In genomic region chr17:33911052-33911812, GRCm38 (mm10) we compare ENCODE assay signal across 17 mouse cellular contexts. TPM values are rescaled to one million over a fixed set of nuclear protein-coding genes. Genes with fewer than 3 reads are reported as not detected.
DNase-seq lines count a peak whose midpoint lies in the region; ATAC-seq and TF ChIP-seq lines count a peak whose summit lies in the region.
"Had no signal": no experiment of that assay in that cellular context is flagged by ENCODE, and none has a peak within 500 bp of the region (broad histone marks: within the 10 kb centered on the region; RNA-seq: fewer than 3 reads in every experiment).

No protein-coding gene starts in this region.

- H3K36me3 ChIP-seq in forebrain, embryonic 10.5 days (replicated peaks), result peaks cover 49% of the 10 kb centered on the region
- H3K36me3 ChIP-seq in forebrain, embryonic 13.5 days (ENCODE audit: poor library complexity, severe bottlenecking), result peaks cover 43% of the 10 kb centered on the region
- peaks cover 30% of the 10 kb centered on the region for H3K36me3 ChIP-seq in kidney, postnatal 0 days (ENCODE audit: insufficient read depth, low read length)
- H3K36me3 ChIP-seq in E14TG2a.4 (ENCODE audit: insufficient read depth, low read length), result peaks cover 56% of the 10 kb centered on the region
- peaks cover 50% of the 10 kb centered on the region for H3K36me3 ChIP-seq in embryonic facial prominence, embryonic 10.5 days (replicated peaks)

- 94% methylated on average over 31 of the region's 31 CpGs for WGBS in forebrain, embryonic 10.5 days
- WGBS in forebrain, embryonic 13.5 days, result 90% methylated on average over 31 of the region's 31 CpGs
- 56% methylated on average over 31 of the region's 31 CpGs for WGBS in kidney, postnatal 0 days
- WGBS in embryonic facial prominence, embryonic 10.5 days, result 93% methylated on average over 31 of the region's 31 CpGs

- no peak overlapping the region for H3K27ac ChIP-seq in forebrain, embryonic 10.5 days
- no peak overlapping the region for H3K27ac ChIP-seq in forebrain, embryonic 13.5 days
- no peak overlapping the region for H3K27ac ChIP-seq in kidney, postnatal 0 days
- H3K27ac ChIP-seq in embryonic facial prominence, embryonic 10.5 days (replicated peaks), result no peak overlapping the region
- H3K27ac ChIP-seq: hindbrain, embryonic 14.5 days had no signal

- TF ChIP-seq CTCF in kidney, postnatal 0 days (IDR thresholded peaks at IDR 0.05; ENCODE audit: low read depth), result no peak
- TF ChIP-seq CTCF in E14TG2a.4 (conservative IDR thresholded peaks at IDR 0.05; ENCODE audit: low read length), result no peak

- H3K9ac ChIP-seq in forebrain, embryonic 13.5 days, result no peak overlapping the region
- peak overlapping the region; percentile 23; the same call in 1 of the 2 replicates for H3K9ac ChIP-seq in kidney, postnatal 0 days (ENCODE audit: low read depth, low read length)

- no peak overlapping the region; the same call in 1 of the 2 replicates for H3K4me2 ChIP-seq in forebrain, embryonic 13.5 days
- peak overlapping the region; percentile 27 for H3K4me2 ChIP-seq in kidney, postnatal 0 days (ENCODE audit: low read length)

- no peak for ATAC-seq in forebrain, embryonic 13.5 days
- ATAC-seq in kidney, postnatal 0 days (replicated peaks; ENCODE audit: low FRiP score, low read depth), result no peak
- ATAC-seq: forebrain, postnatal 0 days had no signal

- H3K27me3 ChIP-seq in forebrain, embryonic 10.5 days (ENCODE audit: poor library complexity, severe bottlenecking), result no peaks in the 10 kb centered on the region
- no peaks in the 10 kb centered on the region for H3K27me3 ChIP-seq in forebrain, embryonic 13.5 days
- H3K27me3 ChIP-seq in kidney, postnatal 0 days (ENCODE audit: insufficient read depth, low read length), result no peaks in the 10 kb centered on the region
- no peaks in the 10 kb centered on the region for H3K27me3 ChIP-seq in E14TG2a.4 (ENCODE audit: insufficient read depth, low read length)
- H3K27me3 ChIP-seq in embryonic facial prominence, embryonic 10.5 days (replicated peaks; ENCODE audit: low read depth, poor library complexity, severe bottlenecking), result no peaks in the 10 kb centered on the region

- DNase-seq in forebrain, embryonic 10.5 days (ENCODE audit: extremely low spot score, low spot score), result no peak
- no peak for DNase-seq in kidney, postnatal 0 days (ENCODE audit: low spot score)
- no peak for DNase-seq in kidney, postnatal 25 days
- DNase-seq in embryonic facial prominence, embryonic 10.5 days (ENCODE audit: low spot score), result no peak
- DNase-seq in lung, adult 18-20 months, result no peak
- no peak for DNase-seq in Muller cell, postnatal 12 days (ENCODE audit: inconsistent ontology term)
- DNase-seq: cerebellum, postnatal 25 days; forebrain, postnatal 0 days; kidney, postnatal 14 days; layer of hippocampus, postnatal 36 days; right cerebral cortex, postnatal 25 days; thymus, adult 2 months had no signal

- peak overlapping the region; percentile 95; the same call in 1 of the 2 replicates for H3K4me3 ChIP-seq in forebrain, embryonic 10.5 days
- no peak overlapping the region for H3K4me3 ChIP-seq in forebrain, embryonic 13.5 days
- H3K4me3 ChIP-seq in kidney, postnatal 0 days (replicated peaks; ENCODE audit: low read depth, low read length), result no peak overlapping the region
- peak overlapping the region; percentile 98 for H3K4me3 ChIP-seq in E14TG2a.4 (replicated peaks; ENCODE audit: low read length)
- H3K4me3 ChIP-seq in embryonic facial prominence, embryonic 10.5 days, result peak overlapping the region; percentile 95

- H3K4me1 ChIP-seq in forebrain, embryonic 10.5 days, result peaks cover 65% of the 10 kb centered on the region
- H3K4me1 ChIP-seq in forebrain, embryonic 13.5 days, result peaks cover 44% of the 10 kb centered on the region
- peaks cover 20% of the 10 kb centered on the region for H3K4me1 ChIP-seq in kidney, postnatal 0 days (replicated peaks; ENCODE audit: insufficient read depth, low read length)
- peaks cover 69% of the 10 kb centered on the region for H3K4me1 ChIP-seq in E14TG2a.4 (replicated peaks; ENCODE audit: low read depth, low read length)
- H3K4me1 ChIP-seq in embryonic facial prominence, embryonic 10.5 days, result peaks cover 57% of the 10 kb centered on the region

- H3K9me3 ChIP-seq in forebrain, embryonic 10.5 days, result no peaks in the 10 kb centered on the region
- H3K9me3 ChIP-seq in forebrain, embryonic 13.5 days (replicated peaks), result no peaks in the 10 kb centered on the region
- no peaks in the 10 kb centered on the region for H3K9me3 ChIP-seq in kidney, postnatal 0 days (replicated peaks; ENCODE audit: low read length)
- no peaks in the 10 kb centered on the region for H3K9me3 ChIP-seq in E14TG2a.4 (ENCODE audit: low read length)
- no peaks in the 10 kb centered on the region for H3K9me3 ChIP-seq in embryonic facial prominence, embryonic 10.5 days

RNA-seq across cellular contexts. Expression of gene Daxx, which starts 2.0 kb away (rescaled TPM):
- 85.9 and 90.8 TPM in 2 replicates for polyA plus RNA-seq in forebrain, embryonic 10.5 days (2016; fragmentation: Nextera tagmentation; extraction: Ambion mirVana)
- 60.7 and 68.0 TPM in 2 replicates for polyA plus RNA-seq in forebrain, embryonic 13.5 days (2015; fragmentation: Nextera tagmentation; extraction: Ambion mirVana)
- polyA plus RNA-seq in kidney, postnatal 0 days (2015; fragmentation: Nextera tagmentation; extraction: Ambion mirVana), result 33.4 and 39.5 TPM in 2 replicates
- 80.0 and 84.9 TPM in 2 replicates for polyA plus RNA-seq in embryonic facial prominence, embryonic 10.5 days (2016; fragmentation: Nextera tagmentation; extraction: Ambion mirVana)

RNA-seq across cellular contexts. Expression of gene Tapbp, which starts 4.5 kb away (rescaled TPM):
- 14.1 TPM in 2 replicates for polyA plus RNA-seq in forebrain, embryonic 10.5 days (2016; fragmentation: Nextera tagmentation; extraction: Ambion mirVana)
- 12.3 and 15.0 TPM in 2 replicates for polyA plus RNA-seq in forebrain, embryonic 13.5 days (2015; fragmentation: Nextera tagmentation; extraction: Ambion mirVana)
- 50.6 and 53.2 TPM in 2 replicates for polyA plus RNA-seq in kidney, postnatal 0 days (2015; fragmentation: Nextera tagmentation; extraction: Ambion mirVana)
- 9.9 and 11.8 TPM in 2 replicates for polyA plus RNA-seq in embryonic facial prominence, embryonic 10.5 days (2016; fragmentation: Nextera tagmentation; extraction: Ambion mirVana)

RNA-seq across cellular contexts. Expression of gene Zbtb22, which starts 4.5 kb away (rescaled TPM):
- 21.2 and 23.2 TPM in 2 replicates for polyA plus RNA-seq in forebrain, embryonic 10.5 days (2016; fragmentation: Nextera tagmentation; extraction: Ambion mirVana)
- 18.1 and 20.6 TPM in 2 replicates for polyA plus RNA-seq in forebrain, embryonic 13.5 days (2015; fragmentation: Nextera tagmentation; extraction: Ambion mirVana)
- polyA plus RNA-seq in kidney, postnatal 0 days (2015; fragmentation: Nextera tagmentation; extraction: Ambion mirVana), result 19.8 TPM in 2 replicates
- 19.6 and 21.1 TPM in 2 replicates for polyA plus RNA-seq in embryonic facial prominence, embryonic 10.5 days (2016; fragmentation: Nextera tagmentation; extraction: Ambion mirVana)

RNA-seq across cellular contexts. Expression of gene Platr17, which starts 6.3 kb away (rescaled TPM):
- polyA plus RNA-seq in forebrain, embryonic 10.5 days (2016; fragmentation: Nextera tagmentation; extraction: Ambion mirVana), result 0.19 and 0.39 TPM in 2 replicates
- 0.28 and 0.49 TPM in 2 replicates for polyA plus RNA-seq in forebrain, embryonic 13.5 days (2015; fragmentation: Nextera tagmentation; extraction: Ambion mirVana)
- polyA plus RNA-seq in kidney, postnatal 0 days (2015; fragmentation: Nextera tagmentation; extraction: Ambion mirVana), result 0.29 TPM in 1 of 2 replicates, not detected in the other
- 0.27 and 0.45 TPM in 2 replicates for polyA plus RNA-seq in embryonic facial prominence, embryonic 10.5 days (2016; fragmentation: Nextera tagmentation; extraction: Ambion mirVana)
- polyA plus RNA-seq: C2C12; heart, embryonic 11.5 days had no signal

RNA-seq across cellular contexts. Expression of gene Rgl2, which starts 18.1 kb away (rescaled TPM):
- 39.3 and 46.7 TPM in 2 replicates for polyA plus RNA-seq in forebrain, embryonic 10.5 days (2016; fragmentation: Nextera tagmentation; extraction: Ambion mirVana)
- 39.3 and 46.6 TPM in 2 replicates for polyA plus RNA-seq in forebrain, embryonic 13.5 days (2015; fragmentation: Nextera tagmentation; extraction: Ambion mirVana)
- polyA plus RNA-seq in kidney, postnatal 0 days (2015; fragmentation: Nextera tagmentation; extraction: Ambion mirVana), result 22.2 TPM in 2 replicates
- polyA plus RNA-seq in embryonic facial prominence, embryonic 10.5 days (2016; fragmentation: Nextera tagmentation; extraction: Ambion mirVana), result 40.2 and 41.0 TPM in 2 replicates

Comparison
In these comparisons a context has a peak if more than half of its experiments do, and no peak if none do; other contexts are left out.
1. H3K4me3 ChIP-seq: peak in forebrain, embryonic 10.5 days (single experiment), E14TG2a.4 (single experiment) and embryonic facial prominence, embryonic 10.5 days (single experiment); none in forebrain, embryonic 13.5 days (single experiment) and kidney, postnatal 0 days (single experiment).